Mouse (Mus musculus) stomach, postnatal 0 days (tissue): ENCODE measurements at regions not wholly inside any gene's neighbourhood (a gene's known extent, or its start where the extent isn't known, plus 50 kb on each side); places are given as distances from the start of the nearest gene placed in this dataset.

Source experiments
- CTCF ChIP-seq: IDR thresholded peaks from 2 replicates; pipeline ENCODE4 v1.5.1; 2016; ENCODE audit warnings: antibody characterized with exemption, low read depth, mild to moderate bottlenecking, moderate library complexity
- EP300 ChIP-seq: optimal IDR thresholded peaks from 2 replicates; pipeline ENCODE3; 2016; ENCODE audit warnings: antibody characterized with exemption

DNA sequence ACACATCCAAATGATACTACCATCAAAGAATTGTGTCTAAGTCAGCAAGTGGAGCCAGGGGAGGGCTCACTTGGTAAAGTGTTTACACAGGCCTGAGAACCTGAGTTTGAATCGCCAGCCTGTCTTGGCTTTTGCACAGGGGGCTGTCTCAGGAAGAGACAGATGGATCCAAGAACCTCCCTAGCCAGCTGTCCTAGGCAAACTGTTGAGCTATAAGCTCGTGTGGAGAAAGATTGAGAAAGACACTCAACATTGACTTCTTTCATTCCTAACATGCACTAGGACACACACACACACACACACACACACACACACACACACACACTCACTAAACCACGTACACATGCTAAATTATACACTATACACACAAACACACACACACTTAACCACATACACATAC is 363.9 kb upstream of the Runx1 start:
- TF ChIP-seq CTCF (no peak), EP300 (no peak)
